Mouse (Mus musculus) lung, embryonic 14.5 days (tissue): ENCODE data around the gene Cfap97. TPM values are rescaled to one million over a fixed set of nuclear protein-coding genes. Genes with fewer than 3 reads are reported as not detected.

Source experiments
- ATAC-seq: fragments of 200-750 bp; cut with Nextera tagmentation; 2 replicates; pipeline ENCODE4 v1.8.0; 2017; ENCODE audit warnings: mild to moderate bottlenecking, moderate TSS enrichment, moderate library complexity; ENCODE audit not compliant: insufficient read depth
- DNase-seq: peaks from one replicate; pipeline ENCODE4 v3.0.0-alpha.2; 2015
- H3K27ac ChIP-seq: fragments of 300-500 bp; sonication (generic); 2 replicates; pipeline ENCODE4 v1.5.1; 2014; ENCODE audit warnings: low read depth, mild to moderate bottlenecking, moderate library complexity
- H3K27me3 ChIP-seq: fragments of 300-500 bp; sonication (generic); 2 replicates; pipeline ENCODE4 v1.6.1; 2014; ENCODE audit warnings: low read length, control low read depth; ENCODE audit not compliant: insufficient read depth
- H3K36me3 ChIP-seq: fragments of 300-500 bp; sonication (generic); 2 replicates; pipeline ENCODE4 v1.6.1; 2014; ENCODE audit warnings: control low read depth; ENCODE audit not compliant: insufficient read depth
- H3K4me1 ChIP-seq: fragments of 300-500 bp; sonication (generic); 2 replicates; pipeline ENCODE4 v1.6.1; 2014; ENCODE audit warnings: antibody characterized with exemption, control low read depth; ENCODE audit not compliant: insufficient read depth
- H3K4me2 ChIP-seq: fragments of 300-500 bp; sonication (generic); 2 replicates; pipeline ENCODE4 v1.6.1; 2014; ENCODE audit warnings: mild to moderate bottlenecking
- H3K4me3 ChIP-seq: fragments of 300-500 bp; sonication (generic); 2 replicates; pipeline ENCODE4 v1.5.1; 2014; ENCODE audit warnings: low read depth, low read length
- H3K9ac ChIP-seq: fragments of 300-500 bp; sonication (generic); 2 replicates; pipeline ENCODE4 v1.6.1; 2014
- H3K9me3 ChIP-seq: fragments of 300-500 bp; sonication (generic); 2 replicates; pipeline ENCODE4 v1.6.1; 2016; ENCODE audit warnings: low read depth, low read length, control low read depth
- CTCF ChIP-seq: IDR thresholded peaks from 2 replicates; pipeline ENCODE4 v1.5.1; 2016; ENCODE audit warnings: antibody characterized with exemption, low read depth
- WGBS: fragments of 180-500 bp; shearing (Covaris S2); extraction: QIAGEN DNeasy Blood & Tissue Kit; methylation state at CpG from one replicate; pipeline ENCODE4 v1.1.7; 2014; 5-methylcytosine and 5-hydroxymethylcytosine counted together
- polyA plus RNA-seq: library from polyadenylated mRNA; unstranded; fragments of >200 nt; fragmentation: Nextera tagmentation; extraction: Ambion mirVana; gene quantifications from 2 replicates; pipeline ENCODE4 v1.2.1, GENCODE M21; 2014

Gene Cfap97
- polyA plus RNA-seq, 1 experiment from 2014 or later, result 24.1 TPM

DNA sequence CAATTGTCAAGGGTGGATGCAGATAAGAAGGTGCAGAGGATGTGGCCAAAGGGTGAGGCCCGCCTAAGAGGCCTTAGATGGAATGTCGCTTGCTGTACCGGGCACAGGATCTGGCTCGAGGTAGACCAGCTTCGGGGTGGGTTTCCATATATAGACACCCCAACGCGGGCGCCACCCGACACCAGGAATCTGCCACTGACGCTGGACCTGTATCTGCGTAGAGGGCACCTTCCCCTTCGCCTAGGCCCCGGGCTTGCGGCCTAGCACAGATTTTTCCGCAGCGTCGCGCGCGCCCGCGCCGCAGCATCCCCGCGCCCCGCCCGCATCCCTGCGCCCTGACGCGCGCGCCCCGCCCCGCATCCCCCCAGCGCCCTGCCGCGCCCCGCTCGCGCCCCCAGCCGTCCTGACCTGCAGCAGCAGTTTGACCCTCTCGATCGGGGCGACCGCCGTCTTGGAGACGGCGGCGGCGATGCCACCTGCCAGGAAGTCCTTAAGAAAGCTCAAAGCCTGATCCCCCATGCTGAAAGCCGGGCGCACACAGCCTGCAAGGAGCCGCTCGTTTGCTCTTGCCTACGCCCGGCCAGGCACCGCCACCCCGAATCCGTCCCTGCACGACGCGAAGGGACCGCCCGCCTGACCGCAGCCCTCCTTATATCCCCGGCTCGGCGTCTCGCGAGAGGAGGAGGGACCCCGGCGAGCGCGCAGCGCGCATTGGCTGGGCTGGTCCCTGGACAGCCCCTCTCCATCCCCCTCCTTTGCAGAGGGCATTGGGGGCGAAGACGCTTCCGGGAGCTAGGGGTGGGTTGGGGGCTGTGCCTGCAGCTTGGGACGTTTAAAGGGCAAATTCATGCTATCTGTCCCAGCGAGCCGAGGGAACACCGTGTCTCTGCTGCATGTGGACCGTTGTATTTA lies 59.1 kb downstream of the Cfap97 start, which contains the start of gene Slc25a4:
Gene Slc25a4, minus strand, starts transcription at position 881 of the 912 bp plus-strand sequence.
- H3K36me3 ChIP-seq, result peaks cover 40% of the 10 kb centered on the region
- H3K27ac ChIP-seq, result peak within 1 kb of the TSS; percentile 95
- peaks cover 12% of the 10 kb centered on the region for H3K4me1 ChIP-seq
- H3K4me2 ChIP-seq, result peak within 1 kb of the TSS; percentile 87
- no peaks in the 10 kb centered on the region for H3K27me3 ChIP-seq
- no peak for TF ChIP-seq CTCF
- peak within 1 kb of the TSS; percentile 87 for H3K9ac ChIP-seq
- ATAC-seq (peak; percentile 98), DNase-seq (peak; percentile 97)
- peak within 1 kb of the TSS; percentile 83 for H3K4me3 ChIP-seq
- WGBS, result under 1% methylated on average over 74 of the region's 84 CpGs
- H3K9me3 ChIP-seq, result no peaks in the 10 kb centered on the region

- peak overlapping the region; percentile 87 for H3K9ac ChIP-seq
- peak overlapping the region; percentile 77 for H3K27ac ChIP-seq
- no peak for ATAC-seq
- no peak for TF ChIP-seq CTCF
- peak; percentile 39 for DNase-seq
- H3K4me2 ChIP-seq, result peak overlapping the region; percentile 87
- peak overlapping the region; percentile 83 for H3K4me3 ChIP-seq
- no peaks in the 10 kb centered on the region for H3K9me3 ChIP-seq
- peaks cover 30% of the 10 kb centered on the region for H3K36me3 ChIP-seq
- peaks cover 12% of the 10 kb centered on the region for H3K4me1 ChIP-seq
- WGBS, result 10% methylated on average over 13 of the region's 13 CpGs
- no peaks in the 10 kb centered on the region for H3K27me3 ChIP-seq
Observed at GRCm38 (mm10) chr8:46211611-46212071, 60.1 kb downstream of the Cfap97 start.

DNA sequence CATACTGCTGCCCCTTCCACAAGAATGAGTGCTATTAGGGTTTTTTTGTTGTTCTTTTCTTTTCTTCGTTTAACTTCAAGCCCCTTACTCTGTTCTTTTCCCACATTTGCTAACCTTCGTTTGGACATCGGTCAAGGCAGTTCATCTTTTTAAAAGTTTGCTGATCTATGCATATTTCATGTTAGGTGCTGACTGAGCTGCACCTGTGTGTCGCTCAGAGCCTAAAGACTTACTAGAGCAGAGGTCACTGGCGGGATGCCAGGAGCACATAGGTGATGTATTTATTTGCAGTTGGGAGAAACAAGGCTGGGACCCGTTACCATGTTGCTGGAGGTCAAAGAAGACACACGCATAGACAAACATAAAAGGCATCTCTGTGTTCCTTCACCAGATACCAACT lies 60.6 kb downstream of the Cfap97 start:
- Histone ChIP-seq H3K36me3 (peaks cover 24% of the 10 kb centered on the region), H3K9me3 (no peaks in the 10 kb centered on the region), H3K4me1 (peaks cover 12% of the 10 kb centered on the region), H3K27me3 (no peaks in the 10 kb centered on the region), H3K9ac (no peak overlapping the region), H3K27ac (no peak overlapping the region), H3K4me3 (no peak overlapping the region), H3K4me2 (peak overlapping the region; percentile 87)
- ATAC-seq (no peak), DNase-seq (no peak)
- no peak for TF ChIP-seq CTCF
- WGBS, result 59% methylated on average over 7 of the region's 7 CpGs

GRCm38 (mm10) chr8:46213971-46214480 lies 62.5 kb downstream of the Cfap97 start:
- WGBS, result 42% methylated on average over 2 of the region's 2 CpGs

DNA sequence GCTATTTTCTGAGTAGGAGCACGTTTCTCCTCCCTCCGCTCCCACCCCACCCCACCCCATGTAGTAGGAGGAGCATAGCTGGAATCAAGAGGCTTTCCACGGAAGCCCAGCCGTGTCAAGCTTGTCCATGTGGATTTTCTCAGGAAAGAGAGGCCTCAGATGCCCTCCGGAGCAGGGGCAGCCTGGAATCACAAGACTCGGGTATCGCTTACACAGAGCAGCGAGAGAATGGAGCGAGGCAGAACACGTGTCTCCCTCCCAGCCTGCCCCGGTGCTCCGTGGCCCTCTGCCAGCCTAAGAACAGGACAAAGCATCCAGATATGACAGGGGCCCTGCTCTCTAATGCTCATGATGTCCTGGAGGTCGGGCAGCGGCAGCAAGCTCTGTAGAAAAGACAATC lies 65.3 kb downstream of the Cfap97 start:
- peak overlapping the region; percentile 58 for H3K9ac ChIP-seq
- H3K27me3 ChIP-seq, result no peaks in the 10 kb centered on the region
- peak; percentile 73 for DNase-seq
- 2% methylated on average over 14 of the region's 14 CpGs for WGBS
- H3K4me2 ChIP-seq, result peak overlapping the region; percentile 68
- no peaks in the 10 kb centered on the region for H3K9me3 ChIP-seq
- no peaks in the 10 kb centered on the region for H3K4me1 ChIP-seq
- H3K27ac ChIP-seq, result no peak overlapping the region; the same call in 1 of the 2 replicates
- peak overlapping the region; percentile 32 for H3K4me3 ChIP-seq
- no peaks in the 10 kb centered on the region for H3K36me3 ChIP-seq
- ATAC-seq, result peak; percentile 85
- TF ChIP-seq CTCF, result no peak

More at GRCm38 (mm10) chr8:46213971-46214480, 62.5 kb downstream of the Cfap97 start:
- Histone ChIP-seq H3K4me2 (no peak overlapping the region), H3K36me3 (peaks cover 6% of the 10 kb centered on the region), H3K4me1 (peaks cover 7% of the 10 kb centered on the region), H3K9ac (no peak overlapping the region), H3K9me3 (no peaks in the 10 kb centered on the region), H3K4me3 (no peak overlapping the region), H3K27me3 (no peaks in the 10 kb centered on the region), H3K27ac (no peak overlapping the region)
- ATAC-seq (no peak), DNase-seq (no peak)
- no peak for TF ChIP-seq CTCF

DNA sequence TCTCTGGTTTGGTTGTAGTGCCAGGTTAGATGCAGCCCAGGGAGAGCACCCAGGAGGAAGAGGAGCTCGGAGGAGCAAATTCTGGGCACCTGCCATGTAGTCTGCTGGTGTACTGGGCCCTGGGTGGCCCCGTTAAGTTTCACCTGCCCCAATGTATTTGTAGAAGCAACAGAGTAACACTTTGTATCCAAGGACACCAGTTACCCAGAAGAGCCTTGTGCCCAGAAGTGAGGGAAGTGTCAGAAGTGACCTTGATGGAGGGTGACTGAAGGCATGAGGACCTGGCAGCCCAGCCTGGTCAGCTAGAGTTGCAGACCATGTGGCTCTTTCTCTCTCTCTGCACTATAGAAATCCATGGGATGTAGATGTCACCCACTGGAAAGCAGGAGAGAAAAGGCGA lies 69.0 kb downstream of the Cfap97 start:
- no peak overlapping the region for H3K27ac ChIP-seq
- TF ChIP-seq CTCF, result no peak
- no peak overlapping the region for H3K4me2 ChIP-seq
- H3K36me3 ChIP-seq, result no peaks in the 10 kb centered on the region
- H3K9ac ChIP-seq, result no peak overlapping the region
- ATAC-seq, result no peak
- H3K4me1 ChIP-seq, result no peaks in the 10 kb centered on the region
- no peaks in the 10 kb centered on the region for H3K9me3 ChIP-seq
- no peak for DNase-seq
- no peaks in the 10 kb centered on the region for H3K27me3 ChIP-seq
- 71% methylated on average over 3 of the region's 3 CpGs for WGBS
- H3K4me3 ChIP-seq, result no peak overlapping the region

- Histone ChIP-seq H3K9ac (no peak overlapping the region), H3K36me3 (no peaks in the 10 kb centered on the region), H3K4me1 (no peaks in the 10 kb centered on the region), H3K9me3 (no peaks in the 10 kb centered on the region), H3K27ac (no peak overlapping the region), H3K27me3 (no peaks in the 10 kb centered on the region), H3K4me3 (no peak overlapping the region), H3K4me2 (no peak overlapping the region)
- 71% methylated on average over 3 of the region's 3 CpGs for WGBS
- ATAC-seq (no peak), DNase-seq (no peak)
- no peak for TF ChIP-seq CTCF
Observed at GRCm38 (mm10) chr8:46225501-46225900, 73.9 kb downstream of the Cfap97 start.
